Mouse (Mus musculus) embryonic facial prominence, embryonic 11.5 days (tissue): ENCODE data around the gene Palm. TPM values are rescaled to one million over a fixed set of nuclear protein-coding genes. Genes with fewer than 3 reads are reported as not detected.
A peak's percentile ranks its signal among the peaks of the same experiment; 100 is the strongest.

ENCODE experiments used
- ATAC-seq: fragments of 200-750 bp; cut with Nextera tagmentation; replicated peaks from 2 replicates; pipeline ENCODE4 v1.8.0; 2017; ENCODE audit warnings: low read depth; ENCODE audit not compliant: insufficient number of reproducible peaks, low FRiP score, low TSS enrichment
- DNase-seq: peaks from one replicate; pipeline ENCODE4 v3.0.0-alpha.2; 2015; ENCODE audit warnings: low spot score
- H3K27ac ChIP-seq: fragments of 300-500 bp; sonication (generic); replicated peaks from 2 replicates; pipeline ENCODE4 v1.5.1; 2014; ENCODE audit warnings: mild to moderate bottlenecking, low read depth, low read length, control low read depth
- H3K27me3 ChIP-seq: fragments of 300-500 bp; sonication (generic); 2 replicates; pipeline ENCODE4 v1.6.1; 2014; ENCODE audit warnings: mild to moderate bottlenecking, low read length, moderate library complexity, mixed read lengths; ENCODE audit not compliant: control insufficient read depth, insufficient read depth
- H3K36me3 ChIP-seq: fragments of 300-500 bp; sonication (generic); replicated peaks from 2 replicates; pipeline ENCODE4 v1.6.1; 2014; ENCODE audit warnings: low read depth, mild to moderate bottlenecking, low read length, moderate library complexity, mixed read lengths; ENCODE audit not compliant: control insufficient read depth, insufficient read depth
- H3K4me1 ChIP-seq: fragments of 300-500 bp; sonication (generic); 2 replicates; pipeline ENCODE4 v1.6.1; 2014; ENCODE audit warnings: low read length, mixed read lengths; ENCODE audit not compliant: control insufficient read depth, insufficient read depth
- H3K4me2 ChIP-seq: fragments of 300-500 bp; sonication (generic); 2 replicates; pipeline ENCODE4 v1.6.1; 2014; ENCODE audit warnings: low read depth, mild to moderate bottlenecking, control low read depth, low read length, moderate library complexity
- H3K4me3 ChIP-seq: fragments of 300-500 bp; sonication (generic); 2 replicates; pipeline ENCODE4 v1.5.1; 2014; ENCODE audit warnings: low read depth, low read length, control low read depth
- H3K9ac ChIP-seq: fragments of 300-500 bp; sonication (generic); replicated peaks from 2 replicates; pipeline ENCODE4 v1.6.1; 2014; ENCODE audit warnings: mild to moderate bottlenecking, control low read depth, low read length
- H3K9me3 ChIP-seq: fragments of 300-500 bp; sonication (generic); replicated peaks from 2 replicates; pipeline ENCODE4 v1.6.1; 2016; ENCODE audit warnings: mild to moderate bottlenecking, low read length, inconsistent platforms, mixed read lengths; ENCODE audit not compliant: control insufficient read depth
- WGBS: fragments of 180-500 bp; shearing (Covaris S2); extraction: QIAGEN DNeasy Blood & Tissue Kit; methylation state at CpG from one replicate; pipeline ENCODE4 v1.1.7; 2014; 5-methylcytosine and 5-hydroxymethylcytosine counted together
- polyA plus RNA-seq: library from polyadenylated mRNA; unstranded; fragments of >200 nt; fragmentation: Nextera tagmentation; extraction: Ambion mirVana; gene quantifications from 2 replicates; pipeline ENCODE4 v1.2.1, GENCODE M21; 2014

The Palm gene
- polyA plus RNA-seq, 1 experiment from 2014 or later: 85.7 TPM

GRCm38 (mm10) chr10:79777103-79777531, 16.3 kb upstream of the Palm start, which contains the start of gene Fstl3:
Gene Fstl3 (plus strand): TSS chr10:79777272.
- Histone ChIP-seq H3K4me1 (peaks cover 3% of the 10 kb centered on the region; the same call in 1 of the 2 replicates), H3K27ac (no peak within 1 kb of the TSS), H3K9me3 (no peaks in the 10 kb centered on the region), H3K4me3 (peak within 1 kb of the TSS; percentile 30), H3K9ac (peak within 1 kb of the TSS; percentile 41), H3K4me2 (peak within 1 kb of the TSS; percentile 50), H3K27me3 (peaks cover 13% of the 10 kb centered on the region; the same call in 1 of the 2 replicates), H3K36me3 (no peaks in the 10 kb centered on the region)
- DNase-seq: peak; percentile 54
- 1% methylated on average over 29 of the region's 39 CpGs for whole genome bisulfite sequencing
- no peak for ATAC-seq

- H3K4me1 ChIP-seq: peaks cover 3% of the 10 kb centered on the region; the same call in 1 of the 2 replicates
- H3K36me3 ChIP-seq: no peaks in the 10 kb centered on the region
- no peak overlapping the region for H3K27ac ChIP-seq
- peaks cover 14% of the 10 kb centered on the region; the same call in 1 of the 2 replicates for H3K27me3 ChIP-seq
- H3K9me3 ChIP-seq: no peaks in the 10 kb centered on the region
- ATAC-seq: no peak
- DNase-seq: no peak
- H3K4me2 ChIP-seq: no peak overlapping the region
- no peak overlapping the region for H3K4me3 ChIP-seq
- no peak overlapping the region for H3K9ac ChIP-seq
- 23% methylated on average over 15 of the region's 15 CpGs for WGBS
Observed at GRCm38 (mm10) chr10:79778006-79778405, 15.4 kb upstream of the Palm start.

GRCm38 (mm10) chr10:79779193-79779592, 14.2 kb upstream of the Palm start:
- no peak for ATAC-seq
- Histone ChIP-seq H3K36me3 (no peaks in the 10 kb centered on the region), H3K4me2 (no peak overlapping the region), H3K9ac (no peak overlapping the region), H3K27ac (no peak overlapping the region), H3K4me1 (peaks cover 3% of the 10 kb centered on the region; the same call in 1 of the 2 replicates), H3K9me3 (no peaks in the 10 kb centered on the region), H3K4me3 (no peak overlapping the region), H3K27me3 (peaks cover 14% of the 10 kb centered on the region; the same call in 1 of the 2 replicates)
- DNase-seq: no peak
- WGBS: 23% methylated on average over 2 of the region's 2 CpGs

GRCm38 (mm10) chr10:79779784-79780663, 13.3 kb upstream of the Palm start:
- peak overlapping the region; percentile 33 for H3K4me3 ChIP-seq
- ATAC-seq: peak; percentile 86
- H3K4me2 ChIP-seq: peak overlapping the region; percentile 71
- 1% methylated on average over 54 of the region's 55 CpGs for WGBS
- H3K4me1 ChIP-seq: peaks cover 3% of the 10 kb centered on the region; the same call in 1 of the 2 replicates
- no peak overlapping the region for H3K9ac ChIP-seq
- peak; percentile 93 for DNase-seq
- H3K9me3 ChIP-seq: no peaks in the 10 kb centered on the region
- peaks cover 14% of the 10 kb centered on the region; the same call in 1 of the 2 replicates for H3K27me3 ChIP-seq
- H3K27ac ChIP-seq: no peak overlapping the region
- no peaks in the 10 kb centered on the region for H3K36me3 ChIP-seq

- Histone ChIP-seq H3K27ac (no peak overlapping the region), H3K4me2 (peak overlapping the region; percentile 71), H3K27me3 (peaks cover 14% of the 10 kb centered on the region; the same call in 1 of the 2 replicates), H3K4me3 (peak overlapping the region; percentile 33), H3K4me1 (peaks cover 3% of the 10 kb centered on the region; the same call in 1 of the 2 replicates), H3K9me3 (no peaks in the 10 kb centered on the region), H3K9ac (no peak overlapping the region), H3K36me3 (no peaks in the 10 kb centered on the region)
- peak; percentile 64 for DNase-seq
- 0% methylated on average over 13 of the region's 13 CpGs for WGBS
- no peak; the same call in none of the 2 replicates for ATAC-seq
Observed at GRCm38 (mm10) chr10:79780664-79781015, 12.7 kb upstream of the Palm start.

- H3K4me3 ChIP-seq: no peak overlapping the region
Observed at GRCm38 (mm10) chr10:79781139-79781538, 12.2 kb upstream of the Palm start.

GRCm38 (mm10) chr10:79781956-79782355, 11.4 kb upstream of the Palm start:
- no peak for DNase-seq
- no peak overlapping the region for H3K9ac ChIP-seq
- no peak overlapping the region for H3K27ac ChIP-seq
- H3K4me3 ChIP-seq: no peak overlapping the region
- no peaks in the 10 kb centered on the region for H3K36me3 ChIP-seq
- ATAC-seq: no peak
- WGBS: 54% methylated on average over 5 of the region's 5 CpGs
- peaks cover 14% of the 10 kb centered on the region; the same call in 1 of the 2 replicates for H3K27me3 ChIP-seq
- peaks cover 3% of the 10 kb centered on the region; the same call in 1 of the 2 replicates for H3K4me1 ChIP-seq
- no peak overlapping the region for H3K4me2 ChIP-seq
- H3K9me3 ChIP-seq: no peaks in the 10 kb centered on the region

More at GRCm38 (mm10) chr10:79781139-79781538, 12.2 kb upstream of the Palm start:
- DNase-seq: no peak
- WGBS: 33% methylated on average over 21 of the region's 21 CpGs
- H3K4me2 ChIP-seq: peak overlapping the region; percentile 19; the same call in 1 of the 2 replicates
- peaks cover 3% of the 10 kb centered on the region; the same call in 1 of the 2 replicates for H3K4me1 ChIP-seq
- H3K27ac ChIP-seq: no peak overlapping the region
- H3K9me3 ChIP-seq: no peaks in the 10 kb centered on the region
- no peak overlapping the region for H3K9ac ChIP-seq
- peaks cover 14% of the 10 kb centered on the region; the same call in 1 of the 2 replicates for H3K27me3 ChIP-seq
- no peaks in the 10 kb centered on the region for H3K36me3 ChIP-seq
- ATAC-seq: no peak

GRCm38 (mm10) chr10:79783050-79783449, 10.3 kb upstream of the Palm start:
- no peak for ATAC-seq
- H3K4me1 ChIP-seq: no peaks in the 10 kb centered on the region
- no peak overlapping the region for H3K4me3 ChIP-seq
- peaks cover 9% of the 10 kb centered on the region; the same call in 1 of the 2 replicates for H3K27me3 ChIP-seq
- H3K4me2 ChIP-seq: no peak overlapping the region
- no peaks in the 10 kb centered on the region for H3K9me3 ChIP-seq
- H3K27ac ChIP-seq: no peak overlapping the region
- no peak overlapping the region for H3K9ac ChIP-seq
- peak; percentile 35 for DNase-seq
- WGBS: 62% methylated on average over 7 of the region's 7 CpGs
- no peaks in the 10 kb centered on the region for H3K36me3 ChIP-seq
